Mouse (Mus musculus): Measurements from ENCODE around the gene Gjb5. TPM values are rescaled to one million over a fixed set of nuclear protein-coding genes. Genes with fewer than 3 reads are reported as not detected.

The Gjb5 gene
- 0.73 and 0.88 TPM in 2 replicates for polyA plus RNA-seq (2015; fragmentation: Nextera tagmentation; extraction: Ambion mirVana)

DNA sequence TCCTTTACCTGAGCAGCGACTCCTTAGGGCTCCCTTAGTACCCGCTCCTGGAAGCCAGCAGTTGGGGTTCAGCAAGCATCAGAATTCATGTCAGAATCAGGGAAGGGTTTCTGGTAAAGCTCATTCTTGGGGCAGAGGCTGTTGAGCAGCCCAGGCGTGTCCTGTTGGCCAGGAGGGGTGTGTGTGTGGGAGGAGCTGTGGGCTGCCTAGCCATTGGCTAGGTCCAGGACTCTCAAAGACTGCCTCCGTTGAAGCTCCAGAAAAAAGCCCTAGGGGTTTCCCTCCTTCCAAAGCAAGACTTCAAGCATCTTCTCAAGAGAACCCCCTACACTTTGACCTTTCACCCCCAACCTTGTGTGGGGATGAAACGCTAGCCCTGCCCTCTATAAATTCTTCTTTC is at the start of gene Gjb5:
Gene Gjb5 (minus strand): TSS at position 164 of the 400 bp plus-strand sequence.
- whole genome bisulfite sequencing: 15% methylated on average over 5 of the region's 5 CpGs
- H3K27ac ChIP-seq (ENCODE audit: low read length): no peak within 1 kb of the TSS
- no peak within 1 kb of the TSS for H3K4me3 ChIP-seq (ENCODE audit: low read length)
- no peak within 1 kb of the TSS for H3K9ac ChIP-seq (ENCODE audit: low read depth, low read length)
- no peaks in the 10 kb centered on the region for H3K27me3 ChIP-seq (replicated peaks; ENCODE audit: control insufficient read depth, insufficient read depth, low read length)
- no peak within 1 kb of the TSS for H3K4me2 ChIP-seq (ENCODE audit: low read depth, low read length)
- no peaks in the 10 kb centered on the region for H3K36me3 ChIP-seq (ENCODE audit: control insufficient read depth, insufficient read depth, low read length)
- peaks cover 11% of the 10 kb centered on the region; the same call in 1 of the 2 replicates for H3K4me1 ChIP-seq (ENCODE audit: control insufficient read depth, insufficient read depth, low read length)
- no peak for ATAC-seq
- H3K9me3 ChIP-seq (ENCODE audit: control insufficient read depth, low read length): no peaks in the 10 kb centered on the region

DNA sequence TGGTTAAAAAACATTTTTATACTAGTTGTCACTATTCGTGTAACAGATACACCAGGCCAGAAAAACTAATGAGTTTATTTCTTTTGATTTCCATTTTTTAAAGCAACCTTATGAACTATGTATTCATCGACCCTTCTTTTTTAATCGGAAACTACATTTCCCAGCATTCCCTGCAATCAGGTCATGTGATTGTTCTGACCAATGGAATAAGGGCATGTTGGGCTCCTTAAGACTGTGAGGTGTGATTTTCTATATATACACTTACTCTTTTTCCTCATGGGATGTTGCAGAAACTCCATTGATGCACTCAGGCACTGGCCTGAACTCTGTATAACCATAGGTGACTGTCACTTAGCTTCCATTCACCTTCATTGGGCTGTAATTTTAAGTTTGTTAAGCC is 44.6 kb upstream of the Gjb5 start:
- no peaks in the 10 kb centered on the region for H3K4me1 ChIP-seq (ENCODE audit: control insufficient read depth, insufficient read depth, low read length)
- no peak overlapping the region for H3K9ac ChIP-seq (ENCODE audit: low read depth, low read length)
- no peak overlapping the region for H3K4me3 ChIP-seq (ENCODE audit: low read length)
- no peaks in the 10 kb centered on the region for H3K36me3 ChIP-seq (ENCODE audit: control insufficient read depth, insufficient read depth, low read length)
- H3K9me3 ChIP-seq (ENCODE audit: control insufficient read depth, low read length): no peaks in the 10 kb centered on the region
- 61% methylated on average over 3 of the region's 3 CpGs for WGBS
- no peak overlapping the region for H3K4me2 ChIP-seq (ENCODE audit: low read depth, low read length)
- H3K27ac ChIP-seq (ENCODE audit: low read length): no peak overlapping the region
- H3K27me3 ChIP-seq (replicated peaks; ENCODE audit: control insufficient read depth, insufficient read depth, low read length): no peaks in the 10 kb centered on the region
- no peak for ATAC-seq

DNA sequence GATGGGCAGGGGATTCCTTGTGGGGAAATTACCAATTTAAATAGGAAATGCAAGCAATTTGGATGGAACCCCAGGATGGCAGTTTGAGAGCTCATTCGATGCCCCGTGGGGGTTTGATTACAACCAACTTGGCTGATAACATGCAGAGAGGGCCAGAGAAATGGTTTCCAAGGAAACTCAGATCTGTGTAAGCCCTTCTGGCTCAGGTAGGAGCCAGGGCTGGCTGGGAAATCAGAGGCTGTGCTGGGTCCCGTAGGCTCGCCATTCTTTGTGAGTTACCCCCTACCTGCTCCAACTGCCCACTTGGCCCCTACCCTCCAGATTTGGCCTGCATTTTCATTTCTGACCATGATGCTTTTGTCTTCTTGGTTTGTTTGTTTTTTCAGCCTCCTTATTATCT is 44.2 kb upstream of the Gjb5 start:
- H3K27ac ChIP-seq (ENCODE audit: low read length): no peak overlapping the region
- ATAC-seq: no peak
- H3K27me3 ChIP-seq (replicated peaks; ENCODE audit: control insufficient read depth, insufficient read depth, low read length): no peaks in the 10 kb centered on the region
- no peak overlapping the region for H3K4me2 ChIP-seq (ENCODE audit: low read depth, low read length)
- H3K9ac ChIP-seq (ENCODE audit: low read depth, low read length): no peak overlapping the region
- H3K4me3 ChIP-seq (ENCODE audit: low read length): no peak overlapping the region
- no peaks in the 10 kb centered on the region for H3K36me3 ChIP-seq (ENCODE audit: control insufficient read depth, insufficient read depth, low read length)
- no peaks in the 10 kb centered on the region for H3K4me1 ChIP-seq (ENCODE audit: control insufficient read depth, insufficient read depth, low read length)
- WGBS: 83% methylated on average over 4 of the region's 4 CpGs
- H3K9me3 ChIP-seq (ENCODE audit: control insufficient read depth, low read length): no peaks in the 10 kb centered on the region

DNA sequence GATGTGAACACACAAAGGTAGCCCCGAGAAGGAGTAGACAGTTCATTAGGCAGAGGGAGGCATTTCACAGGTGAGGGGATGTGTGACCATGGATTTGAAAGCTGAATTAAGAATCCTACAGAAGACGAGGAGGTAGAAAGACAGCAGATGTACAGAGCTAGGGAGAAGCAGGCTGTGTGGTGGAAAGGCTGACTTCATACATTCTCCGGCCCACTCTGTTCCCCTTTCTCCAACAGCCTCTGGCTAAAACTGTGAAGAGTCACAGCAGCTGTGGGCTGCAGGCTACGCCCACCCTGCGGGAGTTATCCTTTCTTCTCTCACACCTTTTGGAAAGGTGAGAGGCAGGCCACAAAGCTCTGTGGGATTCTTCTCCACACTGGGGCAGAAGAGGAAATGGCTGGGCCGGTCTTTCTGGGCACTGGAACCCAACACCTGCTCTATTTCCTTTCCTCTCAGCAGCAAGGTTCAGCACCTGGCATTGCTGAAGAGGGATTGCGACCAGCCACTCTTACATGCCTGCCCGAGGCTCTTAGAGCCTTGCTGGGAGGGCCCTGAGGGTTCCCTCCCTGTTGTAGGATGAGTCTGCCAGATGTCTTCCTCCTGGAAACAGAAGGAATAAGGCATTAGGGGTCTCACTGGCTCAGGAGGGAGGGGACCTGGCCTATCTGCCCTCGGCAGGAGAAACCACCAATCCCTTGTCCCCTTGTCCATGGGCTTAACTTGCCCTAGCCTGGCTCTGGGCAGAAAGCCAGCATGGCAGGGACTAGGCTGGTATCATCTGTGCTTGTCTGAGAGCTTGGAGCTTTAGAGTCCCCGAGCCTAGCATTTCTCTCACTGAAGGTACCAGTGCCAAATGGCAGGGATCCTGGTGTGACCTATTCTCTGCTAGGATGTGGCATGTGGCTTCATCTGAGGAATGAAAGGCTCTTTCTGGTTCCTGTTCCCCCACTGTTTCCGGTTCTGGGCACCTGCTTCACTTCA is 42.5 kb upstream of the Gjb5 start:
- no peak overlapping the region for H3K4me3 ChIP-seq (ENCODE audit: low read length)
- ATAC-seq: no peak
- no peaks in the 10 kb centered on the region for H3K9me3 ChIP-seq (ENCODE audit: control insufficient read depth, low read length)
- H3K4me1 ChIP-seq (ENCODE audit: control insufficient read depth, insufficient read depth, low read length): no peaks in the 10 kb centered on the region
- no peak overlapping the region for H3K4me2 ChIP-seq (ENCODE audit: low read depth, low read length)
- 60% methylated on average over 11 of the region's 11 CpGs for WGBS
- no peak overlapping the region for H3K27ac ChIP-seq (ENCODE audit: low read length)
- no peaks in the 10 kb centered on the region for H3K36me3 ChIP-seq (ENCODE audit: control insufficient read depth, insufficient read depth, low read length)
- no peaks in the 10 kb centered on the region for H3K27me3 ChIP-seq (replicated peaks; ENCODE audit: control insufficient read depth, insufficient read depth, low read length)
- no peak overlapping the region for H3K9ac ChIP-seq (ENCODE audit: low read depth, low read length)

DNA sequence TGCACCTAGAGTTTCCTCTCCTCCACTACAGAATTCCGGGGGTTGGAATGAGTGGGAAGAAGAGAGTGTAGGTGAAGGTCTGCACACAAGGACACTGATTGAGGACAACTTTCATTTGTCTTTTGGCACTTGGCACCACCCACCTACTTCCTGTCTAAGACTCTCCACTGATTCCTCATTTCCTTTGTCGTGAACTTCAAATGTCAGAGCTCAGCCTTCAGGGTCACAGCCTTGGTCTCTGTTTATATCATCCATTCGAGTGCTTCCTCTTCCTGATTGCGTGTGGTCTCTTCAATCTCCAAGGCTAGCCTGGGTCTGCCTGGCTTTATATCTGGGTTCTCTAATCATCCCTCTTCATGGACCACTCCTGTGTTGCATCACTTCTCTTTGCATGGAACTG is 37.6 kb upstream of the Gjb5 start:
- no peak for ATAC-seq
- Histone ChIP-seq H3K9me3 (ENCODE audit: control insufficient read depth, low read length) (no peaks in the 10 kb centered on the region), H3K4me3 (ENCODE audit: low read length) (no peak overlapping the region), H3K27ac (ENCODE audit: low read length) (no peak overlapping the region), H3K4me2 (ENCODE audit: low read depth, low read length) (no peak overlapping the region), H3K9ac (ENCODE audit: low read depth, low read length) (no peak overlapping the region), H3K27me3 (replicated peaks; ENCODE audit: control insufficient read depth, insufficient read depth, low read length) (no peaks in the 10 kb centered on the region), H3K36me3 (ENCODE audit: control insufficient read depth, insufficient read depth, low read length) (no peaks in the 10 kb centered on the region), H3K4me1 (ENCODE audit: control insufficient read depth, insufficient read depth, low read length) (no peaks in the 10 kb centered on the region)
- WGBS: 46% methylated on average over 4 of the region's 4 CpGs

DNA sequence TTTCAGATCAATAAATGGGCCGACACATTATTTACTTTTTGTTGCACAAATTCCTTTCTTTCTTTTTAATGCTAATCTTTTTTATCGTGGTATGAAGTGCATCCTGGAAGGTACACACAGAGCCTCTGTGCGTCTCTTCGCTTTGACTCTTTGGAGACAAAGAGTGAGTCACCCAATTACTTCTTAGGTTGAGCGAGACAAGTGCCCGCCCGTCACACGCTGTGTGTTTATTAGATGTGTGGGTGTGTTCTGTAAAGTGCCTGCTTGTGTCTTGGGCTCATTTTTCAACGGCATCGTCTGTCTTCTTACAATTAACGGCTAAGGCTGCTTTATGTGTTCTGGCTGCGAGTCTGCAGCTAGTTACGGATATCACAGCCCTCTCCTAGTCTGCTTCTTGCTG is 31.7 kb upstream of the Gjb5 start:
- no peaks in the 10 kb centered on the region for H3K27me3 ChIP-seq (replicated peaks; ENCODE audit: control insufficient read depth, insufficient read depth, low read length)
- H3K4me3 ChIP-seq (ENCODE audit: low read length): no peak overlapping the region
- 18% methylated on average over 13 of the region's 13 CpGs for WGBS
- H3K36me3 ChIP-seq (ENCODE audit: control insufficient read depth, insufficient read depth, low read length): no peaks in the 10 kb centered on the region
- no peaks in the 10 kb centered on the region for H3K4me1 ChIP-seq (ENCODE audit: control insufficient read depth, insufficient read depth, low read length)
- no peaks in the 10 kb centered on the region for H3K9me3 ChIP-seq (ENCODE audit: control insufficient read depth, low read length)
- no peak overlapping the region for H3K27ac ChIP-seq (ENCODE audit: low read length)
- no peak overlapping the region for H3K4me2 ChIP-seq (ENCODE audit: low read depth, low read length)
- no peak overlapping the region for H3K9ac ChIP-seq (ENCODE audit: low read depth, low read length)
- ATAC-seq: no peak

DNA sequence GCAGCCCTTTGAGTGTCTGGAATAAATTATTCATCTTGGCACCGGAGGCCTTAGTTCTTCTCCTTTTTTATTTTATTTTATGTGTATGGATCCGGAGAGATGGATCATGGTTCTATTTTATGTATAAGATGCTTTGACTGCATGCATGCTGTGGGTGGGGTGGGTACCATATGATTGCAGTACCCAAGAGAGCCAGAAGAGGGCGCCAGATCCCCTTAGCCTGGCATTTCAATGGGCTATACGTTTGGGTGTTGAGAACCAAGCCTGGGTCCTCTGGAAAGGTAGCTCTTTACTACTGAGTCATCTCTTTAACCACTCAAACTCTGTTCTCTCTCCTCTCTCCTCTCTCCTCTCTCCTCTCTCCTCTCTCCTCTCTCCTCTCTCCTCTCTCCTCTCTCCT is 19.4 kb upstream of the Gjb5 start:
- no peak for ATAC-seq
- WGBS: 37% methylated on average over 4 of the region's 4 CpGs
- H3K27me3 ChIP-seq (replicated peaks; ENCODE audit: control insufficient read depth, insufficient read depth, low read length): no peaks in the 10 kb centered on the region

DNA sequence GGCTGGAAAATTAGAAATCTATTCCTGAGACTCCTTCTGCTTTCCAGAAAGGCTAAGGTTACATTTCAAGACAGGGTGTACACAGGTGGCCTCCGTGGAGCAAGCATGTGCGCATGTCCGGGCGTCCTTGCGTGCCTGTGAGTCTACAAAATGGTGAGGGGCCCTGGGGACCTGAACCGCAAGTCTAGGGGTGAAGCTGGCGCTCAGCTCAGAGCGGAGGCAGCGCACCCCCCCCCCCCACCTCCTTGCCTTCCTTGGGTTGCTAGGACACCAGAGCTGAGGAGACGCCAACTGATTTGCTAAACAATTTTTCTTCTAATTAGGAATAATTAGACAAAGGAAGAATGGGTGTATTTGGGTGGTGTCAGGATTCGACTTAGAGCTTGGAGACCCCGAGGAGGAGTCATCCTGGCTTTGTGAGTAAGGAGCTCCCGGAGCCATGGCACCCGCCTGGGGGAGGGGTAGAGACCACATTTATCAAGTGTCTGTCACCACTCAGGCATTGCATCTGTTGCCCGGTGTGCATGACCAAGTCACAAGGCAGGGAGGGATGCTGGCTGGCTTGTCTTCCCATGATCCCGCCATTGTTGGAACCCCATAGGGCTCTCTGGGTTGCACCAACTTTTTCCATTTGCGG is 17.7 kb upstream of the Gjb5 start:
- no peak for ATAC-seq
- Histone ChIP-seq H3K4me1 (ENCODE audit: control insufficient read depth, insufficient read depth, low read length) (peaks cover 9% of the 10 kb centered on the region; the same call in 1 of the 2 replicates), H3K9ac (ENCODE audit: low read depth, low read length) (no peak overlapping the region), H3K9me3 (ENCODE audit: control insufficient read depth, low read length) (no peaks in the 10 kb centered on the region), H3K4me3 (ENCODE audit: low read length) (no peak overlapping the region), H3K27me3 (replicated peaks; ENCODE audit: control insufficient read depth, insufficient read depth, low read length) (no peaks in the 10 kb centered on the region), H3K27ac (ENCODE audit: low read length) (no peak overlapping the region), H3K36me3 (ENCODE audit: control insufficient read depth, insufficient read depth, low read length) (no peaks in the 10 kb centered on the region), H3K4me2 (ENCODE audit: low read depth, low read length) (no peak overlapping the region)
- 85% methylated on average over 17 of the region's 17 CpGs for WGBS

More for the DNA sequence above, 19.4 kb upstream of the Gjb5 start:
- Histone ChIP-seq H3K4me1 (ENCODE audit: control insufficient read depth, insufficient read depth, low read length) (peaks cover 9% of the 10 kb centered on the region; the same call in 1 of the 2 replicates), H3K36me3 (ENCODE audit: control insufficient read depth, insufficient read depth, low read length) (no peaks in the 10 kb centered on the region), H3K9ac (ENCODE audit: low read depth, low read length) (no peak overlapping the region), H3K27ac (ENCODE audit: low read length) (no peak overlapping the region), H3K4me3 (ENCODE audit: low read length) (no peak overlapping the region), H3K9me3 (ENCODE audit: control insufficient read depth, low read length) (no peaks in the 10 kb centered on the region), H3K4me2 (ENCODE audit: low read depth, low read length) (no peak overlapping the region)

DNA sequence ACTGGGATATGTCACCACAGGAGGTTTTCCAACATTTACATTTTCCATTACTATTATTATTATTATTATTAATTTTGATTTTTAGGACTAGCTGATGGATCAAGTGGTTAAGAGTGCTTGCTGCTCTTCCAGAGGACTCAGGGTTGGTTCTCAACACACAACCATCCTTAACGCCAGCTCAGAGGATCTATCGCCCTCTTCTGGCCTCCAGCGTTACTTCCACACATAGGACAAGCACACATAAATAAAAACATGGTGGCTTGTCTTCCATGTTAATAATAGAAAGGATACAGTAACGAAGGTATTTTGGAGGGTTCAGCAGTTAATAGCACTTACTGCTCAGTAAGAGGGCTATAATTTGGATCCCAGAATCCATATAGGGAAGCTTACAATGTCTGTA is 16.7 kb upstream of the Gjb5 start:
- Histone ChIP-seq H3K4me2 (ENCODE audit: low read depth, low read length) (no peak overlapping the region), H3K27ac (ENCODE audit: low read length) (no peak overlapping the region), H3K4me3 (ENCODE audit: low read length) (no peak overlapping the region), H3K4me1 (ENCODE audit: control insufficient read depth, insufficient read depth, low read length) (peaks cover 9% of the 10 kb centered on the region; the same call in 1 of the 2 replicates), H3K9me3 (ENCODE audit: control insufficient read depth, low read length) (no peaks in the 10 kb centered on the region), H3K27me3 (replicated peaks; ENCODE audit: control insufficient read depth, insufficient read depth, low read length) (no peaks in the 10 kb centered on the region), H3K36me3 (ENCODE audit: control insufficient read depth, insufficient read depth, low read length) (no peaks in the 10 kb centered on the region), H3K9ac (ENCODE audit: low read depth, low read length) (no peak overlapping the region)
- ATAC-seq: no peak
- WGBS: 88% methylated on average over 4 of the region's 4 CpGs
